Mouse (Mus musculus) intestine, embryonic 14.5 days (tissue): ENCODE data around the gene Col20a1. TPM values are rescaled to one million over a fixed set of nuclear protein-coding genes. Genes with fewer than 3 reads are reported as not detected.

Source experiments
- ATAC-seq: fragments of 200-750 bp; cut with Nextera tagmentation; replicated peaks from 2 replicates; pipeline ENCODE4 v1.8.0; 2017; ENCODE audit warnings: low read depth, moderate number of reproducible peaks, moderate TSS enrichment, moderate library complexity; ENCODE audit not compliant: low FRiP score, low TSS enrichment
- DNase-seq: peaks from one replicate; pipeline ENCODE4 v3.0.0-alpha.2; 2018; ENCODE audit warnings: low spot score
- H3K27ac ChIP-seq: fragments of 300-500 bp; sonication (generic); 2 replicates; pipeline ENCODE4 v1.5.1; 2014; ENCODE audit warnings: low read depth, mild to moderate bottlenecking, control low read depth
- H3K27me3 ChIP-seq: fragments of 300-500 bp; sonication (generic); replicated peaks from 2 replicates; pipeline ENCODE4 v1.6.1; 2014; ENCODE audit warnings: low read length, control low read depth; ENCODE audit not compliant: control insufficient read depth, insufficient read depth
- H3K36me3 ChIP-seq: fragments of 300-500 bp; sonication (generic); 2 replicates; pipeline ENCODE4 v1.6.1; 2014; ENCODE audit warnings: low read length, control low read depth; ENCODE audit not compliant: control insufficient read depth, insufficient read depth
- H3K4me1 ChIP-seq: fragments of 300-500 bp; sonication (generic); replicated peaks from 2 replicates; pipeline ENCODE4 v1.6.1; 2014; ENCODE audit warnings: low read length, control low read depth, mixed read lengths; ENCODE audit not compliant: control insufficient read depth, insufficient read depth
- H3K4me2 ChIP-seq: fragments of 300-500 bp; sonication (generic); 2 replicates; pipeline ENCODE4 v1.6.1; 2014; ENCODE audit warnings: low read length
- H3K4me3 ChIP-seq: fragments of 300-500 bp; sonication (generic); 2 replicates; pipeline ENCODE4 v1.5.1; 2014; ENCODE audit warnings: low read depth, low read length, control low read depth, mixed read lengths
- H3K9ac ChIP-seq: fragments of 300-500 bp; sonication (generic); 2 replicates; pipeline ENCODE4 v1.6.1; 2014; ENCODE audit warnings: mild to moderate bottlenecking, low read length
- H3K9me3 ChIP-seq: fragments of 300-500 bp; sonication (generic); 2 replicates; pipeline ENCODE4 v1.6.1; 2016; ENCODE audit warnings: low read length, control low read depth; ENCODE audit not compliant: control insufficient read depth
- WGBS: fragments of 180-500 bp; shearing (Covaris S2); extraction: QIAGEN DNeasy Blood & Tissue Kit; methylation state at CpG from one replicate; pipeline ENCODE4 v1.1.7; 2014; 5-methylcytosine and 5-hydroxymethylcytosine counted together
- polyA plus RNA-seq: library from polyadenylated mRNA; unstranded; fragments of >200 nt; fragmentation: Nextera tagmentation; extraction: Ambion mirVana; gene quantifications from 2 replicates; pipeline ENCODE4 v1.2.1, GENCODE M21; 2014

Col20a1 gene
- polyA plus RNA-seq, 1 experiment from 2014 or later = 0.24 TPM

DNA sequence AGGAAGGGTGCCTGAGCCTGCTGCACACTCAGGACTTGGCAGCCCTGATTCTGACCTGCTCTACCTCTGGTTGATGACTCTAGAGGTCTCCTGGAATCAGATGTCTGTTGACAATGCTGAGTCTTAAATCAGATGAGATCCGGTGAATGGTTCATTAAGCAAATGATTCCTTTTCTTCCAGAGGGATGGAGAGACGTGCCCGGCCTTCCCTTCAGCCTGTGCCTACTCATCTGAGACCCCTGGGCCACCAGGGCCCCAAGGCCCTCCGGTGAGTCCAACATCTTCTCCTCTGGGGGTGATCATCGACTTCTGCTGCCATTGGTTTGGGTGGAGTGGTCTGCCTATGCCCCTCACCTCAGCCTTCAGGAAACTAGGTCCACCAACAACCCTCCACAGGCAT is 22.0 kb downstream of the Col20a1 start:
- Histone ChIP-seq H3K27ac (no peak overlapping the region), H3K4me2 (no peak overlapping the region), H3K36me3 (no peaks in the 10 kb centered on the region), H3K4me3 (no peak overlapping the region), H3K9ac (no peak overlapping the region), H3K9me3 (no peaks in the 10 kb centered on the region), H3K4me1 (no peaks in the 10 kb centered on the region), H3K27me3 (no peaks in the 10 kb centered on the region)
- 83% methylated on average over 5 of the region's 5 CpGs for WGBS
- ATAC-seq = no peak
- no peak for DNase-seq

DNA sequence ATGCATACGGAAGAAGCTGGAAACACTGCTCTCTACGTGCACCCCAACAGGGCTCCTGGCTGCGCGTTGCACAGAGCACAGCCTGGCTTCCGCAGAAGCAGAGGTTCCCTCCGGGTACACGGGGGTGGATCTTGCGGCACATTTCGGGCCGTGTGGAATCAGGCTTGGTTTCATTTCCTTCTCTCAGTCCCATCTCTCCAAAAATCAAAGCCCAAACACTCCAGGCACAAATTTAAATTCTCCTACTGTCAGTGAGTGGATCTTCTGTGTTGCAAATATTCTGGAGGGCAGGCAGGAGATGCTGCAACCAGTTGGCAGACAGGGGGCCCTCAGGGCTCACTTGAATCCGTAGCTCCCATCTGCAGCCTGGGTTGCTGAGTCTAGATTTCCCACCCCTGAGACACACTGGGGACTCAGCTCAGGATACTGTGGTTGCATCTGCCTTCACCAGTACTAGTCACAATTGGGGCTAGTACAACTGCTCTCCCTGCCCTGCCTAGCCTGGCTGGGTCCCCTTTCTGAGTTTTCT is 45.1 kb downstream of the Col20a1 start:
- Histone ChIP-seq H3K4me2 (no peak overlapping the region), H3K4me3 (no peak overlapping the region), H3K4me1 (no peaks in the 10 kb centered on the region), H3K9ac (no peak overlapping the region), H3K27me3 (peaks cover 2% of the 10 kb centered on the region; the same call in 1 of the 2 replicates), H3K36me3 (no peaks in the 10 kb centered on the region), H3K27ac (no peak overlapping the region), H3K9me3 (no peaks in the 10 kb centered on the region)
- 75% methylated on average over 11 of the region's 11 CpGs for WGBS
- ATAC-seq (no peak), DNase-seq (no peak)

- DNase-seq = no peak
- Histone ChIP-seq H3K27me3 (peaks cover 12% of the 10 kb centered on the region), H3K4me3 (no peak overlapping the region), H3K4me2 (no peak overlapping the region), H3K4me1 (no peaks in the 10 kb centered on the region), H3K27ac (no peak overlapping the region), H3K9ac (no peak overlapping the region), H3K36me3 (no peaks in the 10 kb centered on the region), H3K9me3 (no peaks in the 10 kb centered on the region)
- 46% methylated on average over 5 of the region's 5 CpGs for WGBS
- ATAC-seq = no peak
Measured at GRCm38 (mm10) chr2:181032407-181032806, 46.1 kb downstream of the Col20a1 start.

DNA sequence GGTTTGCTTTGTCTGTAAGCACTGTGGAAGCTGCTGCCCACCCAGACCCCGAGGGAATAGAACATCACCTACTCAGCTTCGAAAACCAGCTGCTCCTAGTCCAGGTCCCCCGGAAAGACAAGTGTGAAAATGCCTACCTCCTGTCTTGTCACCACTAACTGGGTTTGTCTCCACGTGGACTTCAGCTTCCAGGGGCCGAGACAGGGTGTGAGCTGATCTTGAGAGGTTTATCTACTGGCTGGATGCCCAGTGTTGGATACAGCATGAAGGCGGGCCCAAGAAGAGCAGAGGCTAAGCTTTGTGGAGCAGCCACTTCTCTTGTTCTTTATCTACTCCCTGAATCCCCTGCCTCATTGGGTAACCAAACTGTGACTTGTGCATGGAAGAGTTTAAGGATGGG is 47.0 kb downstream of the Col20a1 start:
- peaks cover 21% of the 10 kb centered on the region for H3K27me3 ChIP-seq
- H3K4me3 ChIP-seq = no peak overlapping the region
- H3K4me2 ChIP-seq = no peak overlapping the region
- no peaks in the 10 kb centered on the region for H3K4me1 ChIP-seq
- 59% methylated on average over 6 of the region's 6 CpGs for WGBS
- H3K9me3 ChIP-seq = no peaks in the 10 kb centered on the region
- H3K9ac ChIP-seq = no peak overlapping the region
- ATAC-seq (no peak), DNase-seq (no peak)
- H3K27ac ChIP-seq = no peak overlapping the region
- H3K36me3 ChIP-seq = no peaks in the 10 kb centered on the region

GRCm38 (mm10) chr2:181035186-181035585 is 48.9 kb downstream of the Col20a1 start:
- no peak for DNase-seq
- Histone ChIP-seq H3K4me1 (no peaks in the 10 kb centered on the region; the same call in 1 of the 2 replicates), H3K9me3 (no peaks in the 10 kb centered on the region), H3K27me3 (peaks cover 39% of the 10 kb centered on the region), H3K9ac (no peak overlapping the region), H3K4me3 (no peak overlapping the region), H3K4me2 (no peak overlapping the region), H3K27ac (no peak overlapping the region), H3K36me3 (no peaks in the 10 kb centered on the region)
- WGBS = 77% methylated on average over 7 of the region's 7 CpGs
- no peak for ATAC-seq

DNA sequence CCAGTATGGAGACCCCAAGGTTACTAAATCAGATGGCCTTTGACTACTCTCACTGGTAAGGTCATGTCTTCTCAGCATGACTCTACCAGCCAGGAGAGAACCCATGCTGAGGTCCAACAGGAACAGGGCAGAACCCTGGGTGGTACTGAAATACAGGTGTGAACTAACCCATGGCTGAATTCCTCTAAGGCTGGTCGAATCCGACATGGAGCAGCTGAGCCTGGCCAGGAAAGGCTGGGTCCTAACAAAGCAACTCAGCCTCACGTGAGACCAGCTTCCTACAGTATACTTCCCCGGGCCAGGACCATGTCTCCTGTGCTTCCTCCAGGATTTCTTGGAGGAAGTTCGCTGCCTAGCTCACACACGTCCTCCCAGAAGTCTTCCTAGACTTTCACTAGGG is 50.2 kb downstream of the Col20a1 start:
- Histone ChIP-seq H3K4me3 (no peak overlapping the region), H3K27me3 (peaks cover 50% of the 10 kb centered on the region), H3K27ac (no peak overlapping the region), H3K9me3 (no peaks in the 10 kb centered on the region), H3K4me2 (no peak overlapping the region), H3K36me3 (no peaks in the 10 kb centered on the region), H3K4me1 (no peaks in the 10 kb centered on the region; the same call in 1 of the 2 replicates), H3K9ac (no peak overlapping the region)
- 72% methylated on average over 6 of the region's 6 CpGs for WGBS
- ATAC-seq (no peak), DNase-seq (no peak)

DNA sequence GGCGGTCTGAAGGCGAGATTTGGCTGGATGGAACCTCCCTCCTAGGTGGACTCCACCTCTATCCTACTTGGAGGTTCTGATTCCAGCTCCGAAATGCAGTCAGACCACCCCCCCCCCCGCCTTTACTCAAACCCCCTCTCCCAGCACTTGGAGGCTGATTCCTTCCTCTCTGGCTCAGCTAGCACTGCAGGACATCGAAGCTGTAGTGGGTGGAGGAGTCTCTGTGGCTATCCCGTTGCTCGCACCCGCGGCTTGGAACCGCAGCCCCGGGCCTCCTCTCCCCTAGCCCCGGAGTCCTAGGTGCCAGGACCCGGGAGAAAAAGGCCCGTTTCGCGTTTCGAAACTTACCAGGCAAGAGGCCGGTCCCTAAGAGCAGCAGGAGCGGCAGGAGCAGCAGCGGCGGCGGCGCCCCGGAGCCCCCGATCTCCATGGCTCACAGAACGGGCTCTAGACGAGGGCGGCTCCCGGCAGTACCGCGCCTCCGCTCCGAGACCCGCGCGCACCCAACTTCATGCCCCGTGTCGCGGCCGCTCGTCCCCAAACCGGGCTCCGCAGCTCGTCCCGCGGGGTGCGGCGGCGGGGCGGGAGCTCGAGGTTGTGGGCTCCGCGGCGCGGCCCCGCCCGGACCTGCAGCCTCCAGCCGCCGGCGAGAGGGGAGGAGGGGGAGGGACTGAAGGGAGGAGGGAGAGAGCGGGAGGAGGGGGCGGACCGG is 52.5 kb downstream of the Col20a1 start:
- whole genome bisulfite sequencing = under 1% methylated on average over 63 of the region's 63 CpGs
- peaks cover 48% of the 10 kb centered on the region for H3K27me3 ChIP-seq

GRCm38 (mm10) chr2:181039356-181039680 is 53.0 kb downstream of the Col20a1 start:
- no peak; the same call in 1 of the 2 replicates for ATAC-seq
- H3K27ac ChIP-seq = no peak overlapping the region
- H3K4me1 ChIP-seq = no peaks in the 10 kb centered on the region; the same call in 1 of the 2 replicates
- no peaks in the 10 kb centered on the region for H3K9me3 ChIP-seq
- under 1% methylated on average over 16 of the region's 16 CpGs for WGBS
- peaks cover 48% of the 10 kb centered on the region for H3K27me3 ChIP-seq
- no peaks in the 10 kb centered on the region for H3K36me3 ChIP-seq
- H3K9ac ChIP-seq = peak overlapping the region; percentile 43
- DNase-seq = no peak
- H3K4me3 ChIP-seq = peak overlapping the region; percentile 55
- peak overlapping the region; percentile 89 for H3K4me2 ChIP-seq

More for the DNA sequence above, 52.5 kb downstream of the Col20a1 start:
- Histone ChIP-seq H3K4me3 (peak overlapping the region; percentile 55), H3K4me1 (no peaks in the 10 kb centered on the region; the same call in 1 of the 2 replicates), H3K9ac (peak overlapping the region; percentile 43), H3K27ac (no peak overlapping the region), H3K4me2 (peak overlapping the region; percentile 89), H3K9me3 (no peaks in the 10 kb centered on the region), H3K36me3 (no peaks in the 10 kb centered on the region)
- peak; percentile 72 for DNase-seq
- ATAC-seq = no peak; the same call in 1 of the 2 replicates

DNA sequence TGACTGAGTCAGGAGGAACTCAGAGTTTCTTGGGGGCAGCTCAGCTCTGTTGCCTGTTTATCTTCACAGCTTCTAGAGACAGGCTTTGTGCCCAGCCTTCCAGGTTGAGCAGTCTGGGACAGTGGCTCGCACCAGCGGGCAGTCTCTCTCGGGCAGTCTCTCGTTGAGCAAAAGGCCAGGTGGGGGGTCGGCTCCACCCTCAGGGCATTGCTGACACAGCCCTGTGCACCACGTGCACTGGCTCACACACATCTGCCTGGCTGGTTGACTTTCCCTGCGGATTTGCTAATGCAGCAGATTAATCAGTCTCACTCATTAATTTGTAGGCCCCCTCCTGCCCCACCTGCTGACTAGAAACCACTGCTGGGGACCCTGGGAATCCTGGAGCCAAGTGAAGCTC is 55.6 kb downstream of the Col20a1 start:
- Histone ChIP-seq H3K27ac (no peak overlapping the region), H3K27me3 (peaks cover 44% of the 10 kb centered on the region), H3K4me3 (no peak overlapping the region), H3K4me2 (no peak overlapping the region), H3K9me3 (no peaks in the 10 kb centered on the region), H3K4me1 (no peaks in the 10 kb centered on the region; the same call in 1 of the 2 replicates), H3K9ac (no peak overlapping the region), H3K36me3 (no peaks in the 10 kb centered on the region)
- 13% methylated on average over 7 of the region's 7 CpGs for WGBS
- DNase-seq (no peak), ATAC-seq (no peak)
